Mouse (Mus musculus) gastrocnemius, postnatal 25 days (tissue): ENCODE results near the gene Crabp2. TPM values are rescaled to one million over a fixed set of nuclear protein-coding genes. Genes with fewer than 3 reads are reported as not detected.

ENCODE experiments used
- DNase-seq: peaks from one replicate; pipeline ENCODE4 v3.0.0; 2022
- total RNA-seq, 2 experiments: library from RNA; stranded (reverse); gene quantifications; 1 replicate in 1 of 2; 2 replicates in 1 of 2; pipeline ENCODE4 v1.2.3; 2021

Gene Crabp2
- total RNA-seq, 2 experiments from 2014 or later, result 0.31 TPM; not detected in 1

GRCm38 (mm10) chr3:87958476-87958875 is 10.0 kb downstream of the Crabp2 start:
- no peak for DNase-seq

GRCm38 (mm10) chr3:87958967-87959366 is 10.5 kb downstream of the Crabp2 start:
- DNase-seq, result no peak

GRCm38 (mm10) chr3:87959371-87959770 is 10.9 kb downstream of the Crabp2 start:
- DNase-seq, result no peak

- DNase-seq, result no peak
Measured at GRCm38 (mm10) chr3:87960191-87960585, 11.7 kb downstream of the Crabp2 start.

- DNase-seq, result peak; percentile 88
Measured at GRCm38 (mm10) chr3:87960586-87961191, 12.2 kb downstream of the Crabp2 start.

- DNase-seq, result no peak
Measured at GRCm38 (mm10) chr3:87970184-87970938, 21.9 kb downstream of the Crabp2 start.

GRCm38 (mm10) chr3:87970939-87971488 is 22.5 kb downstream of the Crabp2 start, which contains the start of gene Nes:
Gene Nes, plus strand, starts transcription at chr3:87971078.
- peak; percentile 56 for DNase-seq

- DNase-seq, result no peak
Measured at GRCm38 (mm10) chr3:87971489-87972202, 23.2 kb downstream of the Crabp2 start.

GRCm38 (mm10) chr3:87972203-87972664 is 23.8 kb downstream of the Crabp2 start:
- DNase-seq, result no peak

GRCm38 (mm10) chr3:87972776-87973175 is 24.3 kb downstream of the Crabp2 start:
- no peak for DNase-seq

- no peak for DNase-seq
Measured at GRCm38 (mm10) chr3:87973593-87974380, 25.3 kb downstream of the Crabp2 start.

- peak; percentile 32 for DNase-seq
Measured at GRCm38 (mm10) chr3:87974381-87974987, 26.0 kb downstream of the Crabp2 start.

GRCm38 (mm10) chr3:87979493-87979892 is 31.0 kb downstream of the Crabp2 start:
- no peak for DNase-seq

- DNase-seq, result no peak
Measured at GRCm38 (mm10) chr3:87980085-87980484, 31.6 kb downstream of the Crabp2 start.

- no peak for DNase-seq
Measured at GRCm38 (mm10) chr3:87980728-87981127, 32.3 kb downstream of the Crabp2 start.

- DNase-seq, result no peak
Measured at GRCm38 (mm10) chr3:87981214-87981760, 32.8 kb downstream of the Crabp2 start.

GRCm38 (mm10) chr3:87981894-87982835 is 33.7 kb downstream of the Crabp2 start:
- DNase-seq, result peak; percentile 82

GRCm38 (mm10) chr3:87982836-87983601 is 34.6 kb downstream of the Crabp2 start:
- peak; percentile 68 for DNase-seq

GRCm38 (mm10) chr3:87983627-87984026 is 35.2 kb downstream of the Crabp2 start:
- DNase-seq, result no peak
